In the genomic region with DNA sequence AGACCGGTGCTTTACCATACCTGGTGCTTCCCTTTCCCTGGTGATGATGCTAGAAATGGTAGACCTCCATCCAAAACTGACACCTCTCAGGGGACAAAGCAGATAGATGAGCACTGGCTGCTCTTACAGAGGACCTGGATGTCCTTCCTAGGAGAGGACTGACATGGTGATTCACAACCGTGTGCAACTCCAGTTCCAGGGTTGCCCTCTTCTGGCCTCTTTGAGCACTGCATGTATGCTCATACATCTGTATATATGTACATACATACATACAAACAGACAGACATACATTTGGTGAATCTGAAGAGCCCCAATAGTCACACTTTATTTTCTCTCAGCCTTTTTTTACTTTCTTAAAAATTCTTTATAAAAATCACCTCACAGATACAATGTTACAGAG, we compare ENCODE assay signal across 7 mouse cellular contexts. TPM values are rescaled to one million over a fixed set of nuclear protein-coding genes. Genes with fewer than 3 reads are reported as not detected.
DNase-seq lines count a peak whose midpoint lies in the region; ATAC-seq and TF ChIP-seq lines count a peak whose summit lies in the region.

No protein-coding gene starts in this region.

- WGBS in kidney, embryonic 16.5 days = 46% methylated on average over 2 of the region's 2 CpGs

- TF ChIP-seq CTCF in ES-Bruce4 (IDR thresholded peaks at IDR 0.05; ENCODE audit: low read depth, low read length) = peak; percentile 61

- peak; percentile 33 for DNase-seq in kidney, adult 11 months
- peak; percentile 67 for DNase-seq in ZHBTc4 (ENCODE audit: low read depth, low spot score)
- no peak for DNase-seq in urinary bladder, adult 2 months (ENCODE audit: low spot score)

- no peaks in the 10 kb centered on the region for H3K36me3 ChIP-seq in kidney, embryonic 16.5 days (ENCODE audit: insufficient read depth, low read length)
- no peaks in the 10 kb centered on the region for H3K36me3 ChIP-seq in ES-Bruce4 (ENCODE audit: control insufficient read depth, insufficient read depth, low read length, poor library complexity, severe bottlenecking)

- no peaks in the 10 kb centered on the region for H3K4me1 ChIP-seq in kidney, embryonic 16.5 days (ENCODE audit: insufficient read depth, low read length)
- no peaks in the 10 kb centered on the region for H3K4me1 ChIP-seq in ES-Bruce4 (ENCODE audit: control insufficient read depth, insufficient read depth, low read length)

- H3K27me3 ChIP-seq in kidney, embryonic 16.5 days (ENCODE audit: insufficient read depth, low read length) = no peaks in the 10 kb centered on the region
- H3K27me3 ChIP-seq in ES-Bruce4 (ENCODE audit: control insufficient read depth, insufficient read depth, low read length, poor library complexity, severe bottlenecking) = no peaks in the 10 kb centered on the region

- no peak overlapping the region for H3K9ac ChIP-seq in kidney, embryonic 16.5 days (replicated peaks; ENCODE audit: low read length)
- no peak overlapping the region for H3K9ac ChIP-seq in ES-Bruce4 (ENCODE audit: low read depth, poor library complexity, severe bottlenecking)

- TF ChIP-seq EP300 in ES-Bruce4 (IDR thresholded peaks at IDR 0.05; ENCODE audit: insufficient read depth, low read depth, low read length) = no peak

- no peak overlapping the region for H3K27ac ChIP-seq in kidney, embryonic 16.5 days (ENCODE audit: low read length)
- no peak overlapping the region for H3K27ac ChIP-seq in ES-Bruce4 (ENCODE audit: insufficient read depth, low read length)

- no peak overlapping the region for H3K4me2 ChIP-seq in kidney, embryonic 16.5 days (replicated peaks; ENCODE audit: low read depth, low read length)

- H3K4me3 ChIP-seq in kidney, embryonic 16.5 days (ENCODE audit: low read length) = no peak overlapping the region
- no peak overlapping the region for H3K4me3 ChIP-seq in ES-Bruce4 (ENCODE audit: low read depth, low read length)

- TF ChIP-seq POLR2A in ES-Bruce4 (IDR thresholded peaks at IDR 0.05; ENCODE audit: insufficient read depth, low read length) = no peak

- no peaks in the 10 kb centered on the region for H3K9me3 ChIP-seq in kidney, embryonic 16.5 days (ENCODE audit: low read length)
- no peaks in the 10 kb centered on the region for H3K9me3 ChIP-seq in ES-Bruce4 (replicated peaks; ENCODE audit: control insufficient read depth, insufficient read depth, low read length, poor library complexity, severe bottlenecking)

- no peak for ATAC-seq in kidney, embryonic 16.5 days (ENCODE audit: low FRiP score, low TSS enrichment)
- peak; percentile 60 for ATAC-seq in erythroblast, adult 5-6 weeks (replicated peaks; ENCODE audit: low FRiP score, poor library complexity, severe bottlenecking)
- peak; percentile 64; the same call in 1 of the 2 replicates for ATAC-seq in megakaryocyte progenitor cell, adult 5-6 weeks (replicated peaks; ENCODE audit: poor library complexity)

RNA-seq across cellular contexts. Expression of a gene that starts 20.5 kb away (rescaled TPM):
- polyA plus RNA-seq in kidney, embryonic 16.5 days (2015; fragmentation: Nextera tagmentation; extraction: Ambion mirVana) = 86.5 and 95.7 TPM in 2 replicates
- 277 and 320 TPM in 2 replicates for polyA plus RNA-seq in ES-Bruce4 (2011; ENCODE audit: insufficient read depth, insufficient read length, low read depth, missing spikeins)
- not detected in 2 replicates for total RNA-seq in erythroblast, adult 5-6 weeks (2015; ENCODE audit: low replicate concordance)
- total RNA-seq in erythroblast, adult 5-6 weeks (2017; ENCODE audit: low replicate concordance) = not detected in 2 replicates
- total RNA-seq in megakaryocyte progenitor cell, adult 5-6 weeks (2015) = not detected in 2 replicates
- not detected in 2 replicates for total RNA-seq in megakaryocyte progenitor cell, adult 5-6 weeks (2017)
- 0.58 and 1.1 TPM in 2 replicates for polyA plus RNA-seq in urinary bladder, adult 2 months (2012; rRNA removed)

Comparison
In these comparisons a context has a peak if more than half of its experiments do, and no peak if none do; other contexts are left out.
1. RNA of a gene that starts 20.5 kb away (polyA plus RNA-seq): 277 to 320 TPM in ES-Bruce4 and 86.5 to 95.7 TPM in kidney, embryonic 16.5 days; 0.58 to 1.1 TPM in urinary bladder, adult 2 months; every median in the first group is over 10 times any median in the second.